Mouse (Mus musculus): ENCODE measurements at regions not wholly inside any gene's neighbourhood (a gene's known extent, or its start where the extent isn't known, plus 50 kb on each side); places are given as distances from the start of the nearest gene placed in this dataset.
A peak's percentile ranks its signal among the peaks of the same experiment; 100 is the strongest.

GRCm38 (mm10) chr12:16077215-16077614 lies 260.5 kb upstream of the Trib2 start:
- no peak for DNase-seq (ENCODE audit: low spot score in 2 of 2)

- DNase-seq (ENCODE audit: low spot score in 2 of 2): no peak
Observed at GRCm38 (mm10) chr12:16075962-16076361, 259.2 kb upstream of the Trib2 start.

- DNase-seq (ENCODE audit: low spot score in 2 of 2): peak; percentile 25 to 26
Observed at GRCm38 (mm10) chr12:16068940-16069339, 252.2 kb upstream of the Trib2 start.

- DNase-seq (ENCODE audit: low spot score in 2 of 2): no peak
Observed at GRCm38 (mm10) chr12:16062689-16063088, 246.0 kb upstream of the Trib2 start.

- no peak for DNase-seq (ENCODE audit: low spot score in 2 of 2)
Observed at GRCm38 (mm10) chr12:16060461-16060860, 243.7 kb upstream of the Trib2 start.

GRCm38 (mm10) chr12:16058255-16058654 lies 241.5 kb upstream of the Trib2 start:
- no peak for DNase-seq (ENCODE audit: low spot score in 2 of 2)

GRCm38 (mm10) chr12:16056831-16057230 lies 240.1 kb upstream of the Trib2 start:
- no peak for DNase-seq (ENCODE audit: low spot score in 2 of 2)

- no peak for DNase-seq (ENCODE audit: low spot score in 2 of 2)
Observed at GRCm38 (mm10) chr12:16056216-16056615, 239.5 kb upstream of the Trib2 start.

- no peak for DNase-seq (ENCODE audit: low spot score in 2 of 2)
Observed at GRCm38 (mm10) chr12:16054591-16054990, 237.9 kb upstream of the Trib2 start.

- DNase-seq (ENCODE audit: low spot score in 2 of 2): no peak
Observed at GRCm38 (mm10) chr12:16053735-16054134, 237.0 kb upstream of the Trib2 start.

GRCm38 (mm10) chr12:16052998-16053397 lies 236.3 kb upstream of the Trib2 start:
- no peak for DNase-seq (ENCODE audit: low spot score in 2 of 2)

- DNase-seq (ENCODE audit: low spot score in 2 of 2): no peak
Observed at GRCm38 (mm10) chr12:16052353-16052752, 235.6 kb upstream of the Trib2 start.

- no peak for DNase-seq (ENCODE audit: low spot score in 2 of 2)
Observed at GRCm38 (mm10) chr12:16051439-16051838, 234.7 kb upstream of the Trib2 start.

GRCm38 (mm10) chr12:16049545-16049944 lies 232.8 kb upstream of the Trib2 start:
- no peak for DNase-seq (ENCODE audit: low spot score in 2 of 2)

GRCm38 (mm10) chr12:16046643-16047042 lies 229.9 kb upstream of the Trib2 start:
- no peak for DNase-seq (ENCODE audit: low spot score in 2 of 2)

- DNase-seq (ENCODE audit: low spot score in 2 of 2): no peak
Observed at GRCm38 (mm10) chr12:16045791-16046494, 229.2 kb upstream of the Trib2 start.

- no peak for DNase-seq (ENCODE audit: low spot score in 2 of 2)
Observed at GRCm38 (mm10) chr12:16043466-16044214, 226.9 kb upstream of the Trib2 start.

GRCm38 (mm10) chr12:16042362-16042761 lies 225.6 kb upstream of the Trib2 start:
- no peak for DNase-seq (ENCODE audit: low spot score in 2 of 2)

GRCm38 (mm10) chr12:16041129-16041528 lies 224.4 kb upstream of the Trib2 start:
- no peak for DNase-seq (ENCODE audit: low spot score in 2 of 2)

- DNase-seq (ENCODE audit: low spot score in 2 of 2): no peak
Observed at GRCm38 (mm10) chr12:16035551-16035950, 218.8 kb upstream of the Trib2 start.

GRCm38 (mm10) chr12:16034691-16035515 lies 218.2 kb upstream of the Trib2 start:
- no peak for DNase-seq (ENCODE audit: low spot score in 2 of 2)

GRCm38 (mm10) chr12:16026654-16027053 lies 209.9 kb upstream of the Trib2 start:
- no peak for DNase-seq (ENCODE audit: low spot score in 2 of 2)
